Mouse (Mus musculus): Measurements from ENCODE around the gene Gabra5.

Gabra5 gene

DNA sequence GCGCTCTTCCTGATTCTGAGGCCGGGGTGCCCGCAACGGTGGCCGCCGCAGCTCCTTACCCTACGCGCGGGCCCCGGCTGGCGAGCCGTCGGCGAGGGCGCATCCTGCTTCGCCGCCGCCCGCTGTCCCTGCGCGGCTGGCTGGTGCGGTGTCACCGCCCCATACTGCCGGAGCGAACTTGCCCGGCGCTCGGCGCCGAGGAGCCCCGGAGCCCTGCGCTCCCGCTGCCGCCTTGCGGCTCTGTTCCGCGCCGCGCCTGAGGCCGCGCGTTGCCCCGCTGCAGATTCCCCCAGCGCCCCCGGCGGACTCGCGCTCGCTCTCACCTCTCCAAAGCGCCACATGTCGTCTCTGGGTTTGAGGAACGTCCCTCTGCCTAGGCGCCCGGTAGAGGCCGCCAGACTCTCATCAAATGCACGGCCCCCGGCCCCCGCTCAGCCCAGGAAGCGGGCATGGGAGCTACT lies at the start of gene Gabra5:
TSS of gene Gabra5 (minus strand) at position 379 of the 461 bp plus-strand sequence.
- in situ Hi-C loops (cut with MboI, MseI), result loop anchor here (10.0 kb wide), 1 partner anchor 1675 kb away; no protein-coding TSS in a partner anchor

DNA sequence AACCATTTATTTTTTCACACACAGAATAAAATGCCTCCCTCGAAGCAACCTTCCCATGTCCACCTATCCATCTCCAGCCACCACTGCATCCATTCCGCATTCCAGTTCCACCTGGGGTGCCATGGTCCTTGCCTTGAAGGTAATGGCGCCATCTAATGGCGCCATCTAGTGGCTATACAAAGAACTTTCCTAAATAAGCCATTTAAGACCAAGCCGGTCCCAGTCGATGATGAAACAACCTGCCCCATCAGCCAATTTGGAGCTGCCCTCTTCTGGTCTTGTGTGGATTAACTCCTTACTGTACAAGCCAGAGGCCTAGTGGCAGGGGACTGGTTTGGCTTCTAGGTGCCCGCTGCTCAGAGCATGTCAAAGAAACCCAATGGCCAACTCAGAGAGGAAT lies 28.7 kb upstream of the Gabra5 start:
- in situ Hi-C loops (cut with MboI, MseI), result no loop called here

DNA sequence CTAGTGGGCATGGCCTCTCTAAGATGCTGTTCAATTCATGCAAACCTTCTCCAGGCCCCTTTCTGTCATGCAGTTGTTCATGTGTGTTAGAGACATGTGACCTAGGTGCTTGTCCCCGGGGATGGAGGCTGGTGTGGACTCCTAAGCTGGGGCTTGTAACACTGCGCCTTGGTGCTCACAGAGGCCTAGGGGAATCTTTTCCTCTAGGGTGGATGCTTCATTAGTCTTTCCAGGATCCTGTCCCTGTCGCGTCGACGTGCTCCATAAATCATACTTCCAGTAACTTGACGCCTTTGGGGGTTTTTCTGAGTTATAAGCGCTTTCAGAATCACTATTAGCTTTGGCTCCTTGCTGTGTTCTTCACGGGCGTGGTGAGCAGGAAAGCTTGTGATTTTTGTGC lies 22.8 kb upstream of the Gabra5 start:
- in situ Hi-C loops (cut with MboI, MseI), result no loop called here

DNA sequence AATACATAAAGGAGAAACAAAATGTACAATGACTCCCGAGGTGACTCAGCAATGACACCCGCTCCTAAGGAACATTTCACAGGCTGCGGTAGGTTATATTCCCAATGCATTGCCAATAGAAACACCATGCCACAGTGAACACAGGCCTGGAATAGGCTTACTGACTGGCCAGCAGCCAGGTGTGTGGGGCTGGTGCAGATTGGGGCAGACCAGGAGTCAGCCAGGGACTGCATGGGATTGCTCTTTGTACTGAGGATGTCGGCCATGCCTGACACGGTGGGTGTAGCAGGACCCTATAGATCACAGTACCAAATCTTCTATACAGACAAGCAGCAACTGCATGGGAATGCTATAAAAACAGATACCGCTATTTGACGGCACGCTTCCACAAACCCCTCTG lies 20.1 kb upstream of the Gabra5 start:
- in situ Hi-C loops (cut with MboI, MseI), result no loop called here

DNA sequence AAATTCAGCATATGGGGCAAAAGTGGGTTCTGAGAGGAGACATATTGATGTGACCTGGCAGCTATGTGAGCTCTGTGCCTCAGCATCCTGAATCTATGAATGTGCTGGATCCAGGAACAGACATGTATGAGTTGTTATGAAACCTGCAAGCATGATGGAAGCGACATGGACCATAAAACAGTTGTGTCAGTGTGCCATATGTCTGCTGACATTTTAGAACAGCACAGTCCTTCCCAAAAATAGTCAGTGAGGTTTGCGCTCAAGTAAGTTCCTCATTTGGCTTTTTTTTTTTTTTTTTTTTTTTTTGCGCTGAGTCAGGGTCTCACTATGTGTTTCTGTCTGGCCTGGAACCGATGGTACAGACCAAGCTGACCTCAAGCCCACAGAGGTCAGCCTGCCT lies 19.6 kb upstream of the Gabra5 start:
- in situ Hi-C loops (cut with MboI, MseI), result no loop called here

DNA sequence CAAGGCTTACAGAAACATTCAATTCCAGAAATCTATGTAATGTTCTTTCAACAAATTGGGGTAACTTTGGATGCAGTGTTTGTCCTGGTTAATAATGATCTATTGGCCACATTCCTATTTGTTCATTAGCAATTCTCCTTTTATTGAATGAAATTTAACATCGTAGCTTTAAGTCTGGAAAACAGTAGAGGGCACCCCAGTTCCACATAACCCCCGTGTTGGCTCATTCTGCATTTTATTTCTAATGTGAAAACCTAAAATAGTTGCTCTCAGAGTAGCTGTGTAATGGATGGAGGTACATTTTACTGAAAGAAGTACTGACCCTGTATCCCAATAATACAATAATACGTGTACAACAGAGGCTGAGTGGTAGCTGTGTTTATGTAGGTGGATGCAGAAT lies 3.1 kb upstream of the Gabra5 start:
- in situ Hi-C loops (cut with MboI, MseI), result loop anchor here (10.0 kb wide), 1 partner anchor 1672 kb away; no protein-coding TSS in a partner anchor

DNA sequence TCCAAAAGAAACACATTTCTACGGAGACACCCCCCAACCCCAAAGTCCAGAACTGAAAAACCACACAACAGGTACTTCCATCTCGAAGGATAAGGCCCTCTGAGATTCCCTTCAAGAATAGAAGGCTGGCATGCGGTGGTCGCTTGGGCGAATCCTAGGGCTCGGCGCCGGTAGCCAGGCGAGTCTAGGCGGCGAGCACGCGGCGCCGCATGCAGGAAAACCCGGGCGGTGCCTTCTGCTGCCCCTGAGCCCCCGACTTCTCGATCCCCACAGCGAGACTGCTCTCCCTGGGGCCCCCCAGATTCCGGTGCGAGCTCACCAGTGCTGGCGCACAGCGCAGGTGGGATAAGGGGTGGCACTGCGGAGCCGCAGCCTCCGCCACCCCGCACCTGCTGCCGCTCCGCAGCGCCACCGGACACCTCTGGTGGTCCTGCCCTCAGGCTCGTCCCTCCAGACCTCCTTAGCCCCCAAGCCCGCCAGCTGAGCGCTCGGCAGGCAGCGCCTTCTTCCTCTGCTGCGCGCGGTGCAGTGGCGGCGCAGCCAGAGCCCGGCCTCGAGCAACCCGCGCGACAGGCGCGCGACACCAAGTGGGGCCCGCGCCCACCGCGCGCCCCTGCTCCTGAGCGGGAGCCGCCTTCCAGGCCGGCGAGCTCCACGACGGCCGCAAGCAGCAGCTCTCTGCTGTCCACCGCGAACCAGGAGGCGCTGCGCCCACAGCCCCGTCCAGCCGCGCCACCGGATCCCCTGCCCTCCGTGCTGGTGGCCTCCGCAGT lies 813 bp downstream of the Gabra5 start:
- in situ Hi-C loops (cut with MboI, MseI), result no loop called here

DNA sequence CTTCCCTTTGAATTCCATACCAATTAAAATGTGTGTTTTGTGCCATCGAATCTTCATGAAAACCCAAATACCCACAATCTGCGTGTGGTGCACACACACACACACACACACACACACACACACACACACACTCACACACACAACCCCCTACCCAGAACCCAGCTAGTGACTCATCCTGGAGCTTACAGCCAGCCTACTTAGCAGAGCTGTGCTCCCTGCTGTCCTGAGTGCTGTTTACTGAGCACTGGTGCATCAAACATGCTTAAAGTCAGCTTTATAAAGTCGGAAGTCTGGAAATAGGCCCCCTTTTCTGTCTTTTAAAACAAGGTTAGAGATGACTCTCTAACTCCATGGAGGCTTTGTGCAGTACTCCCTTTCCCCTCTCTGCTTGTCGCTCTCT lies 7.0 kb downstream of the Gabra5 start:
- in situ Hi-C loops (cut with MboI, MseI), result no loop called here

DNA sequence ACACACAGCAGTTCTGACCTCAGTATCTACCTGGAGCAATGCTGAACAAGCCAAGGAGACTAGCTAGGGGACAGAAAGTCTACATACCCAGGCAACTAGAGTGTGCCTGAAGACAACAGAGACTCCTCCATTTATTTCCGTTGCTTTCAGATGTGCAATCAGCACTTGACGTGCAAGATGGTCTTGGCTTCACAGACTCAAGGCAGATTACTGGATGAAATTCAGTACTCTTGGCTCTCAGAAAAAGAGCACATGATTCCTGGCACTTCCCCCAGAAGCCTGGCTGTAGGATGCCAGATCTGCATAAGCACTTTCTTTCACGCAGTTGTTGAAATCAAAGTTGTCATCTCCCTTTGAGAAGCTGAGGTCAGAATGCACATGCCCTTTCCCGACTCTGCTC lies 18.1 kb downstream of the Gabra5 start:
- in situ Hi-C loops (cut with MboI, MseI), result no loop called here

DNA sequence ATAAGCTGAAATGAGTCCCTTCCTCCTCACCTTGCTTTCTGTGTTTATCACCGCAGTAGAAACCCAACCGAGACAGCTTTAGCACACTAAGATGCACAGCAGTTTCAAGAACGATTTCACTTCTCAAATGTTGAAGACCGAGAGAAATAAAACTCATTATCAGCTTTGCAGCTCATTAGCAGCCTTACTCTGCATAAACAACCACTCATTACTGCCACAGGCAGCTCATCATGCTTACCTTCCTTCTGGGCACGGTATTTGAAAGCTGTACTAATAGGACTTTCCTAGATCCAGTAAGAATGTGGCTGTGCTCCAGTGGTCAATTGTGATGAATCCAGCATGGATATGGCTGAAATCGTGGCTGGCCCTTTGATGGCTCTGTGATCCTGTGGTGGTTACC lies 23.0 kb downstream of the Gabra5 start:
- in situ Hi-C loops (cut with MboI, MseI), result no loop called here

DNA sequence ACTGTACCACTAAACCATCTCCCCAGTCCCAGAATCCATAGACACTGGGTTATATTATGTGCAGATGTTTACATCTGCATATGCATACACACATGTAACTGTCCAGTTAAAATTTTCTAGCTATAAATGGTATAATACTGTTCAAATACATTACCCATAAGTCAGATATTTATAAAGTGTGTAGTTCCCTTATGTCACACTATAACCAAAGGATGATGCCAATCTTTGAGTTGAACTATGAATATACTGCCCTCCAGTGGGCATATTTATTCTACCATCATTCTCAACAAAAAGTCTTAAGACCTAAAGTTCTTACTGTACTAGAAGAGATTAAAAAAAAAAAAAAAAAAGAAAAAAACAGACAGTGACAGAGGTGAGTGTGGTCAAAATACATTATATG lies 27.0 kb downstream of the Gabra5 start:
- in situ Hi-C loops (cut with MboI, MseI), result no loop called here

DNA sequence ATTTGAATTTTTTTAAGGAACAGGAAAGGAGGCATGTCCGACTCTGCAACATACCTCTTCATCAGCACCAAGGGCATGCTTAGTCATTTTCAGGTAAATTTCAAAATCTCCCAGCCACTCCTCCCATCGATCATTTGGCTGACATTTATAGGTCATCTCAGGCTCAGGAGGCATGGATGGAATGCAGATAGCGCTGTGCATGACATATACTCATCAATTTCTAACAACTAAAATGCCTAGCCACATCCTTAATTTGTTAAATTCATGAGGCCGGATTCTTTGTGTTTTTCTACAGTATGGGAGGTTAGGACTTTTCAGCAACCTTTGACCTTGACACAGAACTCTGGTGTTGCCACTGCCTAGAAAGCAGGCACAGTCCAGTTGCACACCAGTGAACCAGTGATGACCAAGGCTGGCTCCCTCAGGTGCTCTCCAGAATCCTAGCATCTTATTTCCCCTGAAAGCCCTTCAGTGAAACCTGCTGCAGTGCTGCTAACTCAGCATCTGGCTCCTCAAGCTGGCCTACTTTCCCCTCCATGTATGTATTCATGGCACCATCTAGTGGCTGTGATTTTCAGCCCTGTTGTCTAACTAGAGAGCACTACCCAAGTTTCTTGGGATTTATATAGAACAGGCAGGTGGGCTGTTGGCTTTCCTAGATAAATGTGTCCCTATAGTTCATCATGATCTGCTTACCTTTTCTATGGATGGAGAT lies 35.9 kb downstream of the Gabra5 start:
- in situ Hi-C loops (cut with MboI, MseI), result no loop called here

DNA sequence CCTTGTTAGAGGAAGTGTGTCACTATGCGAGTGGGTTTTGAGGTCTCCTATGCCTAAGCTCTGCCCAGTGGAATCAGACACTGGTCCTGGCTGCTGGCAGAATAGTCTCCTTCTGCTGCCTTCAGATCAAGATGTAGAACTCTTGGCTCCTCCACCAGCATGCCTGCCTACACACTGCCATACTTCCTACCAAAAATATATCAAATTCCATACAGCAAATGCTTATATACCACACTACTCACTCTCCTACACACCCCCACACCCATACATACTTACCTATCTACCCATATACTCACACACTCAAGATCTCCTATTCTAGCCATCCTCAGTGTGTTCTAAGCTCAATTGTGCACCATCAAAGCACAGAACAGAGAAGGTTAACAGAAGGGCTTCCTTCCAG lies 38.5 kb downstream of the Gabra5 start:
- in situ Hi-C loops (cut with MboI, MseI), result no loop called here

DNA sequence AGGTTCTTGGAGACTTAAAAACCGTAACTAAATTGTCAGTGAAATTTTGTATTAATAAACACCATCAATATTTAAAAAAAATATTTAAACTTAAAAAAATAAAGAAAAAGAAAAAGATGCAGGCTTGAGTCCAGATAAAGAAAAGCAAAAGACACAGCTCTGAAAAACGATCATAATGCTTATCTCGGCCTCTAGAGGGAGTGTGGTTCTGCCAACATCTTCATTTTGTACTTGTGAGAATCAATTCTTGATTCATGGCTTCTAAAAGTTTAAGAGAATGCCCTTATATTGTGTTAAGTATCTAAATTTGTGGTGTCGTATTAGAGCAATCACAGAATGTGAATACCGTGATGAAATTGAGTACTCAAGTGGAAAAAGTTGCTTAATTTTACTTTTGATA lies 49.5 kb downstream of the Gabra5 start:
- in situ Hi-C loops (cut with MboI, MseI), result no loop called here

DNA sequence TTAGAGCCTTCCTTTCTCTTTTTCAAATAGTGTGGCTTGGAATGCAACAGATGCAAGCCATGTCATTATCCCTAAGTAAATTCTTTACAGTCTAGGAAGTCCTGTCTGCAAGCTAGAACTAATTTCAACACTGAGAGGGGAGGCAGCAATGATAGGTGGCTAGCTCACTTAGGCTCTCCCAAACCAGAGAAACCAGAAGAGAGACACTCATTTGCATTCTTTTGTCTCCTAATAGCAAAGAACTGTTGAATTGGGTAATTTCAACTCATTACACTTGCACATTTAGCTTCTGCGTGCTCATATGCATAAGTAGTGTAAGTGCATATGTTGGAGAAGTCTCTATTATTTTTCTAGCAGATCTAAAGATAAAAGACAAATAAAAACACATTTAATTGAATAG lies 61.6 kb downstream of the Gabra5 start:
- in situ Hi-C loops (cut with MboI, MseI), result no loop called here

DNA sequence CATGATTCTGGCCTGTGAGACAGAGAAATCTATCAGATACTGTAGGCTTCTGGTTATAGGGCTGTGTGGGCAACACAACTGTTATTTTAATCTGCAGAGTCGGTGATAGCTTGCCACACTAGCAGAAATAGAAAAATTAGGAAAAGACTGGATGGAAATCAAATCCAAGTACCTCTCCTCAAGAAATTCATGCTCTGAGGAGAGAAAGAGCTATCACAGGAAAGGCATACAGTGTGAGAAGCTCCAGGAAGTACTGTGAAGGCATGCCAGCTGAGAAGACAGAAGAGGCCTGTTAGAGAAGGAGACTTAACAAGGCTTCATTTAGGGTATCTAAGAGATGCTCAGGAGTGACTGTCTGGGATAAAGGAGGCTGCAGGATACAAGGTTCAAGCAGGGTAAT lies 87.2 kb downstream of the Gabra5 start:
- in situ Hi-C loops (cut with MboI, MseI), result no loop called here

DNA sequence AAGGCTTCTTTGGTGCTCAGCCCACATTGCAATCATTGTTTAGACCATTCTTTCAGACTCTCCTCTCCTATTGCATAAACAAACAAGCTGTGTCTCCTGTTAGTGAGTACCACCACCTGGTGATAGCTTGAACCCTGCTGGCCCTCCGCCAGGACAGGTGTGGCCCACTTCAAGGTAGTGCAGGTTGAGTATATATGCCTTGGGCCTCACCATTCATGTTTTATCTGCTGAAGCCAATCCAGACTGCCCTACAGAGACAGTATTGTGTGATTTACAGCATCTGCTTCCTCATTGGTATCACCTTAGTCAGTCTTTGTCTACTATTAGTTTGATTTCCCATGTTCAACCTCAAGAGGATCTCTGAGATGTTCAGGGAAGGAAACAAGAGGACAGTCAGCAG lies 88.8 kb downstream of the Gabra5 start:
- in situ Hi-C loops (cut with MboI, MseI), result no loop called here

DNA sequence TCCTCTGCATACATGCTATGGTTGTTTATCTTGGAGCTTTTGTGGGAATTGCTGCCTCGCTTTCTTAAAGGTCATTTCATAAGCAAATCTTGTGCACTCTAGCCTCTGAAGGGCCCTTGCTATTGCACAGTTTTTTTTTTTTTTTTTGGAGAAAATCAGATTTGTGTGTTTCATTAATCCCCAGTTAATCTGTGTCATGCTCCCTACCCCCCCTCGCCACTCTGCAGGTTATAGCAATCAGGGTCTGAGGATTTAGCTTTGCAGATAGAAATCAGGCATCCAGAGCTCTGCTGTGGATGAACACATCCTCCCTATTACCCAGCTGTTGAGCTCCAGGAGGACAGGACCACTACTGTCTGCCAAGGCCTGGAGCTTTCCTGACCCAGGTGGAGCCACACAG lies 90.5 kb downstream of the Gabra5 start, which contains the start of gene Gabrb3:
TSS of gene Gabrb3 (plus strand) at position 301 of the 400 bp plus-strand sequence.
- in situ Hi-C loops (cut with MboI, MseI), result no loop called here

DNA sequence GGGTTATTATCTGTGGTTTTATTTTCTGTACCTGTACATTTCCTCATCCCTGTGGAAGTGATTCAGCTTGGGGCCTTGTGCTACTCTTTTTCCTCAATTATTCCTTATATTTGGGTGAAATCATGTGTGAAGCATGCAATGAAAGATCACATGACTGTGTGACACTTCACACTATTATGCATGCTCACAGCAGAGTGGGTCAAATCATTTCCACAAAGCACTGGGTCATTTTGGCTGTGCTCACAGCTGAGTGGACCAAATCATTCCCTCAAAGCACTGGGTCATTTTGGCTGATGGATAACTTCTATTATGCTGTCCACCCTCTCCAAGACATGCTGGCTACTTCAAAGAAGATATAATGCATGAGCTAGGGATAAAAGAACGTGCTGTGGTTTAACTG lies 97.0 kb downstream of the Gabra5 start:
- in situ Hi-C loops (cut with MboI, MseI), result no loop called here

DNA sequence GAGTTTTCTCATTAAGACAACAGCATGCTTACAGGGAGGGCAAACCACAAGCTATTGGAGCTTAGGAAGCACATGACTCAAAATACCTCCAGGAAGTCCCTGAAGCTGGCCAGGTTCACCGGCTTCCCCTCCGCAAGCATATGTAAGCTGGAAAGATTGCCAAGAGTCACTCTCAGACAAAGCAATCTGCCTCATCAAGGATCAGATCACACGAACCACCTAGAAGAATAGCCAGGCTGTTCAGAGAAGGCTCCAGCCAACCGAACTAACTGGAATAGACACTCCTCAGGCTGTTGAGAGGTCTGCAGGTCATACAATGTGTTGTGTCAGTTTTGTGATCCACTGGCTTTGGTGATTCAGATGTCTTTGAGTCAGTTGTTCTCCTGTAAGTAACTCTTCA lies 98.7 kb downstream of the Gabra5 start:
- in situ Hi-C loops (cut with MboI, MseI), result no loop called here

DNA sequence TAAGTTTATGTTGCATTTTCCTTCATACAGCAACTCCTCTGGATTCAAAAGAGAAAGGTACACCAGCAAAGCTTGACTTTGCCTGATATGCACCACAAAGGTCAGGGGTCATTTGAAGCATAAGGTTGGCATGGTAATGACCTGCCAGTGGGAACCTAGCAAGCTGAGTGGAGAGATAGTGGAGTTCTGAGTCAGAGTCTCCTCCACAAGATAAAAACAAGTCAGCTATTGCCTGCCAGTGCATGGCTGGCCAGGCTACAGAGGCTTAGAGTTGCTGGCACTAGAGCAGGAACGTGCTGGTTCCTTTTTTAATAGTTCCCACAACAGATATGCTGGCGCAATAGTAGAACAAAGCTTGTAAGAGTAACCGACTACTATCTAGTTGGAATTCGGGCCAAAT lies 116.3 kb downstream of the Gabra5 start:
- in situ Hi-C loops (cut with MboI, MseI), result no loop called here

DNA sequence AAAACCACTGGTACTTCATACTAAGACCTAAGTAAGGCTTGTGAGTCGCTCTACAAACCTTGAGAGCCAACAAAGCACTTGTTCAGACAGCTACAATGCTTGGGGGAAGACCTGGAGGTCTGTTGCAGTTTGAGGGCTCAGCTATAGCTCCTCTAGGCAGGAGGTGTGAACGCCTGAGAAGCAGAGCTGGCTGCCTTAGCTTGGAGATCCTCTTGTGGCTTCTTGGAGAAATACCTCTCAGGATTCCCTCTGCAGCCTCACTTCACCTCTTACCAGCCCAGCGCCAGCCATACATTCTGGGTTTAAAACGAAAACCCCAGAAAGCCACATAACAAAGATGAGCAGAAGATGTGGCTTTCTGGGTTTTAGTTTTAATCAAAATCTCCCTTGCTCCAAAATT lies 119.8 kb downstream of the Gabra5 start:
- in situ Hi-C loops (cut with MboI, MseI), result no loop called here

DNA sequence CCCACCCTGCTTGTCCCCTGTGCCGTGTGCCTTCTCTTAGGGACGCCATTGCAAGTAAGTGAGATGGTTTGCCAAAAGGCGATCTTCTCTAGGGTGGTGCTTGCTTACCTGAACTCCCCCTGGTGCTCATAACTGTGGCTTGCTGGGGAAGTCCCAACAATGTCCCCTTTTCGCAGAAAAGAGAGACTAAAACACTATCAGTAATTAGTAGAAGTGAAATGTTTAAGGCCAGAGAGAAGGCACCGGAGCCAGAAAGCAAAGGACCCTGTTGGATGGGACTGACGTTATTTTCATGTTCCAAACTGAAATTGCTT lies 122.6 kb downstream of the Gabra5 start:
- in situ Hi-C loops (cut with MboI, MseI), result no loop called here

Measured in T-helper 2 cell (primary cell).